Mouse (Mus musculus) hindbrain, embryonic 15.5 days (tissue): ENCODE results near the gene Hacl1. TPM values are rescaled to one million over a fixed set of nuclear protein-coding genes. Genes with fewer than 3 reads are reported as not detected.

Experiments
- ATAC-seq: fragments of 200-750 bp; cut with Nextera tagmentation; 2 replicates; pipeline ENCODE4 v1.8.0; 2017; ENCODE audit warnings: low read depth, moderate number of reproducible peaks, moderate TSS enrichment; ENCODE audit not compliant: low FRiP score
- H3K27ac ChIP-seq: fragments of 300-500 bp; sonication (generic); replicated peaks from 2 replicates; pipeline ENCODE4 v1.5.1; 2015; ENCODE audit warnings: mild to moderate bottlenecking, inconsistent platforms
- H3K27me3 ChIP-seq: fragments of 300-500 bp; sonication (generic); 2 replicates; pipeline ENCODE4 v1.6.1; 2015; ENCODE audit warnings: control low read depth, inconsistent platforms
- H3K36me3 ChIP-seq: fragments of 300-500 bp; sonication (generic); 2 replicates; pipeline ENCODE4 v1.6.1; 2015; ENCODE audit warnings: control low read depth, inconsistent platforms
- H3K4me1 ChIP-seq: fragments of 300-500 bp; sonication (generic); replicated peaks from 2 replicates; pipeline ENCODE4 v1.6.1; 2015; ENCODE audit warnings: control low read depth, inconsistent platforms
- H3K4me2 ChIP-seq: fragments of 300-500 bp; sonication (generic); 2 replicates; pipeline ENCODE4 v1.6.1; 2015; ENCODE audit warnings: moderate library complexity, mild to moderate bottlenecking, inconsistent platforms
- H3K4me3 ChIP-seq: fragments of 300-500 bp; sonication (generic); 2 replicates; pipeline ENCODE4 v1.5.1; 2015; ENCODE audit warnings: mild to moderate bottlenecking, inconsistent platforms
- H3K9ac ChIP-seq: fragments of 300-500 bp; sonication (generic); 2 replicates; pipeline ENCODE4 v1.6.1; 2015; ENCODE audit warnings: inconsistent platforms
- H3K9me3 ChIP-seq: fragments of 300-500 bp; sonication (generic); 2 replicates; pipeline ENCODE4 v1.6.1; 2016; ENCODE audit warnings: control low read depth, inconsistent platforms
- WGBS: fragments of 180-500 bp; shearing (Covaris S2); methylation state at CpG from one replicate; pipeline ENCODE4 v1.1.7; 2015; 5-methylcytosine and 5-hydroxymethylcytosine counted together
- polyA plus RNA-seq: library from polyadenylated mRNA; unstranded; fragments of >200 nt; fragmentation: Nextera tagmentation; extraction: Ambion mirVana; gene quantifications from 2 replicates; pipeline ENCODE4 v1.2.1, GENCODE M21; 2015

The Hacl1 gene
- polyA plus RNA-seq, 1 experiment from 2014 or later: 11.0 TPM

- Histone ChIP-seq H3K4me2 (no peak overlapping the region), H3K27ac (no peak overlapping the region), H3K36me3 (0 out of 2 replicates have a peak, but pooled peaks cover 4% of the 10 kb centered on the region), H3K4me3 (no peak overlapping the region), H3K27me3 (no peaks in the 10 kb centered on the region), H3K4me1 (peaks cover 29% of the 10 kb centered on the region), H3K9ac (no peak overlapping the region), H3K9me3 (no peaks in the 10 kb centered on the region)
- ATAC-seq: no peak
- WGBS: 73% methylated on average over 13 of the region's 13 CpGs
Measured at GRCm38 (mm10) chr14:31668326-31668725, 27.2 kb upstream of the Hacl1 start.

- 94% methylated on average over 6 of the region's 6 CpGs for WGBS
- no peak overlapping the region for H3K4me2 ChIP-seq
- no peak for ATAC-seq
- H3K9me3 ChIP-seq: no peaks in the 10 kb centered on the region
- peaks cover 35% of the 10 kb centered on the region for H3K4me1 ChIP-seq
- H3K36me3 ChIP-seq: 0 out of 2 replicates have a peak, but pooled peaks cover 4% of the 10 kb centered on the region
- H3K27ac ChIP-seq: no peak overlapping the region
- H3K4me3 ChIP-seq: no peak overlapping the region
- H3K27me3 ChIP-seq: no peaks in the 10 kb centered on the region
- no peak overlapping the region for H3K9ac ChIP-seq
Measured at GRCm38 (mm10) chr14:31667741-31668140, 26.7 kb upstream of the Hacl1 start.

GRCm38 (mm10) chr14:31666931-31667705 is 26.0 kb upstream of the Hacl1 start:
- H3K27me3 ChIP-seq: no peaks in the 10 kb centered on the region
- no peak overlapping the region for H3K4me2 ChIP-seq
- 0 out of 2 replicates have a peak, but pooled peaks cover 4% of the 10 kb centered on the region for H3K36me3 ChIP-seq
- peaks cover 41% of the 10 kb centered on the region for H3K4me1 ChIP-seq
- H3K27ac ChIP-seq: no peak overlapping the region
- WGBS: 95% methylated on average over 28 of the region's 28 CpGs
- no peak for ATAC-seq
- H3K9ac ChIP-seq: no peak overlapping the region
- H3K9me3 ChIP-seq: no peaks in the 10 kb centered on the region
- H3K4me3 ChIP-seq: no peak overlapping the region

- Histone ChIP-seq H3K4me3 (no peak overlapping the region), H3K27me3 (no peaks in the 10 kb centered on the region), H3K4me2 (no peak overlapping the region), H3K27ac (no peak overlapping the region), H3K36me3 (0 out of 2 replicates have a peak, but pooled peaks cover 4% of the 10 kb centered on the region), H3K9ac (no peak overlapping the region), H3K4me1 (peaks cover 51% of the 10 kb centered on the region), H3K9me3 (no peaks in the 10 kb centered on the region)
- WGBS: 81% methylated on average over 4 of the region's 4 CpGs
- ATAC-seq: no peak
Measured at GRCm38 (mm10) chr14:31665566-31665940, 24.5 kb upstream of the Hacl1 start.

GRCm38 (mm10) chr14:31664903-31665565 is 23.9 kb upstream of the Hacl1 start:
- Histone ChIP-seq H3K4me1 (peaks cover 55% of the 10 kb centered on the region), H3K9me3 (no peaks in the 10 kb centered on the region), H3K4me3 (no peak overlapping the region), H3K27me3 (no peaks in the 10 kb centered on the region), H3K36me3 (0 out of 2 replicates have a peak, but pooled peaks cover 4% of the 10 kb centered on the region), H3K27ac (peak overlapping the region; percentile 96), H3K4me2 (no peak overlapping the region), H3K9ac (no peak overlapping the region)
- no peak for ATAC-seq
- 66% methylated on average over 12 of the region's 12 CpGs for WGBS

- 49% methylated on average over 18 of the region's 18 CpGs for WGBS
- H3K9me3 ChIP-seq: no peaks in the 10 kb centered on the region
- no peak overlapping the region for H3K4me2 ChIP-seq
- 0 out of 2 replicates have a peak, but pooled peaks cover 4% of the 10 kb centered on the region for H3K36me3 ChIP-seq
- no peaks in the 10 kb centered on the region for H3K27me3 ChIP-seq
- H3K9ac ChIP-seq: no peak overlapping the region
- peak overlapping the region; percentile 96 for H3K27ac ChIP-seq
- H3K4me3 ChIP-seq: no peak overlapping the region
- ATAC-seq: no peak
- peaks cover 55% of the 10 kb centered on the region for H3K4me1 ChIP-seq
Measured at GRCm38 (mm10) chr14:31664100-31664902, 23.2 kb upstream of the Hacl1 start.

- Histone ChIP-seq H3K27ac (peak overlapping the region; percentile 96), H3K9ac (no peak overlapping the region), H3K4me3 (no peak overlapping the region), H3K4me1 (peaks cover 59% of the 10 kb centered on the region), H3K36me3 (0 out of 2 replicates have a peak, but pooled peaks cover 4% of the 10 kb centered on the region), H3K27me3 (no peaks in the 10 kb centered on the region), H3K9me3 (no peaks in the 10 kb centered on the region), H3K4me2 (no peak overlapping the region)
- WGBS: 89% methylated on average over 13 of the region's 13 CpGs
- no peak for ATAC-seq
Measured at GRCm38 (mm10) chr14:31663376-31664099, 22.5 kb upstream of the Hacl1 start.

GRCm38 (mm10) chr14:31662555-31663211 is 21.6 kb upstream of the Hacl1 start:
- Histone ChIP-seq H3K4me3 (peak overlapping the region; percentile 32), H3K36me3 (0 out of 2 replicates have a peak, but pooled peaks cover 4% of the 10 kb centered on the region), H3K4me2 (peak overlapping the region; percentile 57), H3K27me3 (no peaks in the 10 kb centered on the region), H3K4me1 (peaks cover 67% of the 10 kb centered on the region), H3K27ac (peak overlapping the region; percentile 96), H3K9me3 (no peaks in the 10 kb centered on the region), H3K9ac (peak overlapping the region; percentile 48)
- peak; percentile 7; the same call in 1 of the 2 replicates for ATAC-seq
- WGBS: 22% methylated on average over 9 of the region's 9 CpGs

GRCm38 (mm10) chr14:31661671-31662554 is 20.8 kb upstream of the Hacl1 start:
- H3K36me3 ChIP-seq: no peaks in the 10 kb centered on the region
- H3K4me2 ChIP-seq: peak overlapping the region; percentile 57
- no peaks in the 10 kb centered on the region for H3K27me3 ChIP-seq
- no peaks in the 10 kb centered on the region for H3K9me3 ChIP-seq
- peak overlapping the region; percentile 32 for H3K4me3 ChIP-seq
- peaks cover 72% of the 10 kb centered on the region for H3K4me1 ChIP-seq
- ATAC-seq: peak; percentile 93
- WGBS: 3% methylated on average over 44 of the region's 44 CpGs
- H3K27ac ChIP-seq: peak overlapping the region; percentile 96
- peak overlapping the region; percentile 48 for H3K9ac ChIP-seq

GRCm38 (mm10) chr14:31660312-31661093 is 19.4 kb upstream of the Hacl1 start:
- 42% methylated on average over 7 of the region's 7 CpGs for WGBS
- Histone ChIP-seq H3K9me3 (no peaks in the 10 kb centered on the region), H3K36me3 (no peaks in the 10 kb centered on the region), H3K4me3 (no peak overlapping the region), H3K27me3 (no peaks in the 10 kb centered on the region), H3K4me1 (peaks cover 72% of the 10 kb centered on the region), H3K27ac (peak overlapping the region; percentile 96), H3K4me2 (peak overlapping the region; percentile 57; the same call in 1 of the 2 replicates), H3K9ac (no peak overlapping the region)
- ATAC-seq: no peak
